Mouse (Mus musculus) stomach, postnatal 0 days (tissue): ENCODE measurements at regions not wholly inside any gene's neighbourhood (a gene's known extent, or its start where the extent isn't known, plus 50 kb on each side); places are given as distances from the start of the nearest gene placed in this dataset.

Experiments
- ATAC-seq: fragments of 200-750 bp; cut with Nextera tagmentation; 2 replicates; pipeline ENCODE4 v1.8.0; 2017; ENCODE audit not compliant: low FRiP score, low TSS enrichment
- DNase-seq: peaks from one replicate; pipeline ENCODE4 v3.0.0-alpha.2; 2016; ENCODE audit warnings: low spot score
- H3K27ac ChIP-seq: fragments of 300-500 bp; sonication (generic); replicated peaks from 2 replicates; pipeline ENCODE4 v1.5.1; 2014; ENCODE audit warnings: mild to moderate bottlenecking, control low read depth
- H3K27me3 ChIP-seq: fragments of 300-500 bp; sonication (generic); 2 replicates; pipeline ENCODE4 v1.6.1; 2014; ENCODE audit warnings: low read length; ENCODE audit not compliant: control insufficient read depth, insufficient read depth
- H3K36me3 ChIP-seq: fragments of 300-500 bp; sonication (generic); 2 replicates; pipeline ENCODE4 v1.6.1; 2014; ENCODE audit warnings: low read length, mixed read lengths; ENCODE audit not compliant: control insufficient read depth, insufficient read depth
- H3K4me1 ChIP-seq: fragments of 300-500 bp; sonication (generic); replicated peaks from 2 replicates; pipeline ENCODE4 v1.6.1; 2014; ENCODE audit warnings: antibody characterized with exemption; ENCODE audit not compliant: control insufficient read depth, insufficient read depth
- H3K4me2 ChIP-seq: fragments of 300-500 bp; sonication (generic); replicated peaks from 2 replicates; pipeline ENCODE4 v1.6.1; 2014; ENCODE audit warnings: low read depth, mild to moderate bottlenecking, control low read depth, moderate library complexity
- H3K4me3 ChIP-seq: fragments of 300-500 bp; sonication (generic); 2 replicates; pipeline ENCODE4 v1.5.1; 2014; ENCODE audit warnings: low read depth, low read length, control low read depth
- H3K9ac ChIP-seq: fragments of 300-500 bp; sonication (generic); 2 replicates; pipeline ENCODE4 v1.6.1; 2014; ENCODE audit warnings: mild to moderate bottlenecking, low read length, control low read depth, mixed read lengths
- H3K9me3 ChIP-seq: fragments of 300-500 bp; sonication (generic); 2 replicates; pipeline ENCODE4 v1.6.1; 2016; ENCODE audit warnings: low read length; ENCODE audit not compliant: control insufficient read depth
- CTCF ChIP-seq: IDR thresholded peaks from 2 replicates; pipeline ENCODE4 v1.5.1; 2016; ENCODE audit warnings: antibody characterized with exemption, low read depth, mild to moderate bottlenecking, moderate library complexity
- EP300 ChIP-seq: optimal IDR thresholded peaks from 2 replicates; pipeline ENCODE3; 2016; ENCODE audit warnings: antibody characterized with exemption
- WGBS: fragments of 180-500 bp; shearing (Covaris S2); extraction: QIAGEN DNeasy Blood & Tissue Kit; methylation state at CpG from one replicate; pipeline ENCODE4 v1.1.7; 2014; 5-methylcytosine and 5-hydroxymethylcytosine counted together

DNA sequence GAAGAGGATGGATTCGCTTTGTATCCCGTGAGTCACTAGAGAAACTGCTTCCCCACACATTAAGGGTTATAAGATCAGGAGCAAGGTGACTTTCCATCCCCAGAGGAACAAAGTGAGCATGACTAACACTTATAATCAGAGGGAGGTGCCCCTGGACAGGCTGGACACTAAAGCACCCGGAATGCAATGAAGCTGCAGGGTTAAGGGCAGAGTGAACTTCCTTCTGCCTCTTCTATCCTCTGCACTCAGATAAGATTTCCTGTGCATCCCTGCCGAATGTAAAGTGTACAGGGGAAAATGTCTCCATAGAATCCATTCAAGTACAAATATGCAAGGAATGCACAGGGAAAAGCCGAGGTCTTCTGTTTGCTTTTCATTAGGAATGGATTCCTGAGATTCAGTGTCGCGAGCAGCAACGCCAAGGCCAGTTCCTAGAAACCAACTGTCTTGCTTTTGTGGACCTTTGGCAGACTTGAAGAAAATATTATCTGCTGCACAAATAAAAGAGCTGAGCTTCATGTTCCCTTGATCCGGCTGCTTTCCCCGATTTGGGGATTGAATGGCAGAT is 58.5 kb upstream of the Fbxl7 start:
- TF ChIP-seq EP300 = no peak
- no peak for TF ChIP-seq CTCF
- no peaks in the 10 kb centered on the region for H3K9me3 ChIP-seq
- WGBS = 39% methylated on average over 10 of the region's 10 CpGs
- H3K9ac ChIP-seq = no peak overlapping the region
- no peaks in the 10 kb centered on the region for H3K27me3 ChIP-seq
- H3K4me3 ChIP-seq = no peak overlapping the region
- H3K4me2 ChIP-seq = no peak overlapping the region
- DNase-seq (no peak), ATAC-seq (no peak)
- H3K4me1 ChIP-seq = no peaks in the 10 kb centered on the region
- H3K36me3 ChIP-seq = no peaks in the 10 kb centered on the region
- H3K27ac ChIP-seq = no peak overlapping the region

DNA sequence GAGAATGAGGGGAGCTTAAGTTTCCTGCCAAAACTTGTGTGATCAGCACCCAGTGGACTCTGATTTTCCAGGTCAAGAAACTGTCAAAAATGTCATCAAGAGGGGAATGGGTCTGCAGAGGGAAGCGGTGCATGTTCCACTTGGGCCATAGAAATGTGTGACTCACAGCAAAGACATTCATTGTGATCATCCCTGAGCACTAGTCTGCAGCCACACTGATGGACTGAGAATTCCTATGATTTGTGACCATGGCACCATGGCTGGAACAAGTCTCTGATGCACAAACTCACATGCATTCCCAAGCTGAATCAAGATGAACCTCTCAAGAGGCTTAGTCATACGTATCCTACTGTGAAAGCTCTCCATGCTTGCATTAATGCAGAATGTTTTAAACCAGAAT is 63.6 kb upstream of the Fbxl7 start:
- Histone ChIP-seq H3K4me1 (no peaks in the 10 kb centered on the region), H3K36me3 (no peaks in the 10 kb centered on the region), H3K4me2 (no peak overlapping the region), H3K9ac (no peak overlapping the region), H3K4me3 (no peak overlapping the region), H3K27ac (no peak overlapping the region), H3K9me3 (no peaks in the 10 kb centered on the region), H3K27me3 (no peaks in the 10 kb centered on the region)
- DNase-seq (no peak), ATAC-seq (no peak)
- WGBS = 77% methylated on average over 2 of the region's 2 CpGs
- no peak for TF ChIP-seq EP300
- TF ChIP-seq CTCF = no peak

DNA sequence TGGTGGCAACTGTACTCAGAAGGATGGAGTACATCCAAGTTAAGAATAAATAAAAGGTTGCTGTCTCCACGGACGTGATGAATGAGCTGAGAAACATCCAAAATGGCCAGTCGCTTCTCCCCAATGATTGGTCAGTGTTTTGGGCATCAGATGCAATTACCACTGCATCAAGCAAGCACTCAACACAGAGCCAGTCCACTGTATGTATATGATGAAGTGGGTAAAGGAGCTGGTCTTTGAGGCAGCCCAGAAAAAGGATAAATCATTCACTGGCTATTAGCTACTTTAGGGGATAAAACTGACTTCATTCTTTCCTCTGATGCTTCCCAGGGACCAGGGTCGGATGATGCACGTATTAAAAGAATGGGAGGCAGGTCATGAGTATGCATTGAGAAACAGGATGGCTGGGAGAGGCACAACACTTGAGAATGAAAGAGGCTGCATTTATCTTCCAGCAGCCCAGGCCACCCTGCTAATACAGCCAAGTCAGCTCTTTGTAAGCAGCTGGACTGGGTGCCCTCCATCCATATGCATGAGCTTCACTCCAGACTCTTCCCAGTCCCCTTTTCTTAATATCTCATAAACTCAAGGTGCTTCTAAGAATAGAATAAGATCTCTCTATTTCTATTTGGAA is 73.1 kb upstream of the Fbxl7 start:
- H3K9me3 ChIP-seq = no peaks in the 10 kb centered on the region
- DNase-seq (no peak), ATAC-seq (no peak)
- no peaks in the 10 kb centered on the region for H3K36me3 ChIP-seq
- H3K9ac ChIP-seq = no peak overlapping the region
- no peaks in the 10 kb centered on the region for H3K27me3 ChIP-seq
- 75% methylated on average over 5 of the region's 5 CpGs for WGBS
- H3K27ac ChIP-seq = no peak overlapping the region
- H3K4me3 ChIP-seq = no peak overlapping the region
- no peaks in the 10 kb centered on the region for H3K4me1 ChIP-seq
- TF ChIP-seq EP300 = no peak
- no peak for TF ChIP-seq CTCF
- H3K4me2 ChIP-seq = no peak overlapping the region

DNA sequence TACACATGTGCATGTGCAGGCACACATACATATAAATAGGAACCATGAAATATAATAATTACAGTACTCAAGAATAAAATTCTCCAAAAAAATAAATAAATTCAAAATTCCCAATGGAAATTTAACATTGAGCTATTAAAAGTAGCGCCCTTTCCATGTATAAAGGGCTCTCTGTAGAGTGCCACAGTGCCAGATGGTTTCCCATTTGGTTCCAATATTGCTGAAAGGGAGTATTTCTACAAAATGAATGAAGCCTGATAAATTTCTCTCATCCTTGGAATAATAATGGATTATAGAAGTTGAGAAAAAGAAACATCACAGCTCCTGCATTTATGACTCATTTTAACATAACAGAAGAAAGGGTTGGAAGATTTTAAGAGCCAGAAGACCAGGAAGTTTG is 75.4 kb upstream of the Fbxl7 start:
- DNase-seq = no peak
- no peaks in the 10 kb centered on the region for H3K27me3 ChIP-seq
- H3K4me3 ChIP-seq = no peak overlapping the region
- no peak for TF ChIP-seq EP300
- no peak for TF ChIP-seq CTCF
- no peaks in the 10 kb centered on the region for H3K36me3 ChIP-seq
- H3K4me1 ChIP-seq = no peaks in the 10 kb centered on the region
- no peak overlapping the region for H3K27ac ChIP-seq
- H3K9me3 ChIP-seq = no peaks in the 10 kb centered on the region
- no peak overlapping the region for H3K4me2 ChIP-seq
- no peak overlapping the region for H3K9ac ChIP-seq
- no peak for ATAC-seq
- 91% methylated on average over 1 of the region's 1 CpGs for WGBS

DNA sequence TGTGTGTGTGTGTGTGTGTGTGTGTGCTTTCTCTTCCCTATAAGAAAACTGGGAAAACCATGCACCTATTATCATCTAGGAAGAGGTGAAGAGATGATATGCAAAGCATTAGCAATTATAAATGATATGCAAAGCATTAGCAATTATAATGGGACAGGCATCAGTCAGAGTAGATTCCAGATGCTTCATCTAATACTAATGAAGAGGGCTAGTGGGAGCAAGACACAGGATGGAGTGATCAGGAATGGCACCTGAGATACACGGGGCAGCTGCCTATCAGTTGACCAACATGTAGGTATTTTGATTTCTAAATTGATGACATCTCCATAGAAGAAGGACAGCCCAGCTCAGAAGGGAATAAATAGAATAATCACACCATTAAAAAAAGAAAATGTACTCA is 97.7 kb upstream of the Fbxl7 start:
- no peaks in the 10 kb centered on the region for H3K4me1 ChIP-seq
- 87% methylated on average over 1 of the region's 1 CpGs for WGBS
- no peak for TF ChIP-seq CTCF
- TF ChIP-seq EP300 = no peak
- H3K9ac ChIP-seq = no peak overlapping the region
- no peak for DNase-seq
- no peak overlapping the region for H3K4me3 ChIP-seq
- no peak for ATAC-seq
- no peaks in the 10 kb centered on the region for H3K36me3 ChIP-seq
- H3K27me3 ChIP-seq = no peaks in the 10 kb centered on the region
- H3K9me3 ChIP-seq = no peaks in the 10 kb centered on the region
- no peak overlapping the region for H3K27ac ChIP-seq
- no peak overlapping the region for H3K4me2 ChIP-seq

DNA sequence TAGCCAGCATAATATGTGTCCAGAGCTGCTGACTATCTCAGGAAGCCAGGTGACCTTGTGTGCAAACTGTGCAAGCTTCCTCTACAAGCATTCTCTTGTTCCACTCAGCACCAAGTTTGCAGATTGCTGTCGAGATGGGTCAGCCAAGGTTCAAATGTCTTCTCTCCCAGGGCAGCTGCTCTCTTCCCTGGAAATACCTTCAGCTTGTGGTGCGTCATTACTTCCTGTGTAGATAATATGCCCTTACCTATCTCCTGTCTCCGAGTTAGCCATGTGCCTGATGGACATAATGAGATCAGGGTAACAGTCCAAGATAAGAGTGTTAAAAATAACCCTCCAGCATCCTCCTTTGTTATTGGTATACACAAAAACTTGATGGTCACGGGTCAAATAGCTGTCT is 113.7 kb upstream of the Fbxl7 start:
- DNase-seq = no peak
- Histone ChIP-seq H3K9me3 (no peaks in the 10 kb centered on the region), H3K36me3 (no peaks in the 10 kb centered on the region), H3K27ac (no peak overlapping the region), H3K4me2 (no peak overlapping the region), H3K4me3 (no peak overlapping the region), H3K27me3 (no peaks in the 10 kb centered on the region), H3K9ac (no peak overlapping the region), H3K4me1 (no peaks in the 10 kb centered on the region)
- TF ChIP-seq EP300 (no peak), CTCF (no peak)
- no peak for ATAC-seq
- 46% methylated on average over 4 of the region's 4 CpGs for WGBS
